Mouse (Mus musculus): ENCODE measurements at regions not wholly inside any gene's neighbourhood (a gene's known extent, or its start where the extent isn't known, plus 50 kb on each side); places are given as distances from the start of the nearest gene placed in this dataset.

DNA sequence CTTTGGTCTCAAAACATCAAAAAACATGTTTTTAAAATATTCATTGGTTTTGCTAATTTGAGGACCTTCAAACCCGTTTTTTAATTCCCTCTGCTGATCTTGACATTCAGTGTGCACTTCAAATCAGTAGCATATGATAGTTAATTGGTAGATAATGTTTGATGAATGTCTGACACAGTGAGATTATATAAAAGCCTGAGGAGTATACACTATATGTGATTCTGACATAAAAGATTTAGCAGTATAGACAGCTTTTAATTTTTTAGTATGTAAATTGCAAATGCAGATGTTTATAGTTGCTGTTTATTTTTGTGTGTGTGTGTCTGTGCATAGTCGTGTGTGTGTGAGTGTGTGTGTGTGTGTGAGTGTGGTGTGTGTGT, 89.3 kb upstream of the Nek7 start:
- Histone ChIP-seq H3K4me3 (replicated peaks; ENCODE audit: low read length) (no peak overlapping the region), H3K4me1 (replicated peaks; ENCODE audit: control insufficient read depth, insufficient read depth, low read length) (no peaks in the 10 kb centered on the region), H3K27ac (ENCODE audit: low read length) (no peak overlapping the region), H3K9me3 (ENCODE audit: control insufficient read depth, low read length) (no peaks in the 10 kb centered on the region), H3K4me2 (ENCODE audit: low read length) (no peak overlapping the region), H3K27me3 (replicated peaks; ENCODE audit: control insufficient read depth, insufficient read depth, low read length) (no peaks in the 10 kb centered on the region), H3K36me3 (ENCODE audit: control insufficient read depth, insufficient read depth) (no peaks in the 10 kb centered on the region), H3K9ac (replicated peaks; ENCODE audit: low read depth, low read length) (no peak overlapping the region)
- ATAC-seq, result no peak
- 64% methylated on average over 2 of the region's 2 CpGs for WGBS

DNA sequence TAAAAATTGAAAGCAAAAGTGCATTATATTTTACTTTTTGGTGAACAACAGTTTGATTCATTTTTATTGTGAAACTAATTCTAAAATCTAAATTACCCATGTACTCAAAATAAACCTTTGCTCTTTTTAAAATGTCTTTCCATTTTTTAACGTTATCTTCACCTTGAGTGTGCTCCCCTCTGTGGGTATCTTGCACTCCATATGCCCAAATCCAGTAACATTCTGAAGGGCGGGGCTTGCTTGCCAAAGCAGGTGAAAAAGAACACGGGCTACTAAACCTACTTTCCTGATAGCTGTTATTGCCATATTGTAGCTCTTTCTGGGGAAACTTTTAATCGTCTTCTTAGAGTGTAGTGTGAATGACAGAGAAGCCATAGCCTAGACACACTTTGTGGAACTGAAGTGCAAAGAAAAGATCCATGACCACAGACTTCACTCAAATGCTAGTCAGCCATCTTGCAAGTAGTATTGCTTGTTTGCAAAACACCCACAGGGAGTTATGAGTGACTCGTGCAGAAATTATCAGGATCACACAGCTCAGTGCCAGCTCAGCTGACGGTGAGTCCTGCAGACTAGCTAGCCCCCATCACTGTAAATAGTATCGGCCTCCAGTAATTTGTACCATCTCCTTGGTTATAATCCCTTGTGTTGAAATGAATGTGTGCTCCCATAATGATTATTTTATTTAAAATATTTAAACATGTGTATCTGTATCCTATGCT, 88.7 kb upstream of the Nek7 start:
- Histone ChIP-seq H3K9ac (replicated peaks; ENCODE audit: low read depth, low read length) (no peak overlapping the region), H3K9me3 (ENCODE audit: control insufficient read depth, low read length) (no peaks in the 10 kb centered on the region), H3K4me2 (ENCODE audit: low read length) (no peak overlapping the region), H3K27ac (ENCODE audit: low read length) (no peak overlapping the region), H3K27me3 (replicated peaks; ENCODE audit: control insufficient read depth, insufficient read depth, low read length) (no peaks in the 10 kb centered on the region), H3K36me3 (ENCODE audit: control insufficient read depth, insufficient read depth) (no peaks in the 10 kb centered on the region), H3K4me1 (replicated peaks; ENCODE audit: control insufficient read depth, insufficient read depth, low read length) (no peaks in the 10 kb centered on the region), H3K4me3 (replicated peaks; ENCODE audit: low read length) (no peak overlapping the region)
- no peak for ATAC-seq
- 64% methylated on average over 7 of the region's 7 CpGs for WGBS

DNA sequence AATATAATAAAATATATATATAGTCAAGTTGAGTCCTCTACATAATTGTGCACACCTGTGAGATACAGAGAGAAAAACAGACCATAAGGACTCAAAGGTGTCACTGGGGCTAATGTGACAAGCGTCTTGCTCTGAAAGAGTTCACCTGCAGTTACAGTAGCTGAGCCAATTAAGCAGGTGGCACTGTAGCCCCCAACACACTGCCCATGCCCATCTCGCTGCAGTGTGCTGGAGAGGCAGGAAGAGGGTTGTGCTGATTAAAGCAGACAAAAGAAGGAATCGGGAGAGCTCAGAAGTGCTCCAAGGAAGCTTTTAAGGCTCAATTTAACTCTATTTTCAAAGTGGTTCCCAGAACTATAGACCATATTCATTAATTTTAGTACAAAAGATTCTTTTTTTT, 88.0 kb upstream of the Nek7 start:
- no peak overlapping the region for H3K4me2 ChIP-seq (ENCODE audit: low read length)
- no peaks in the 10 kb centered on the region for H3K36me3 ChIP-seq (ENCODE audit: control insufficient read depth, insufficient read depth)
- no peak overlapping the region for H3K4me3 ChIP-seq (replicated peaks; ENCODE audit: low read length)
- no peak overlapping the region for H3K27ac ChIP-seq (ENCODE audit: low read length)
- no peaks in the 10 kb centered on the region for H3K27me3 ChIP-seq (replicated peaks; ENCODE audit: control insufficient read depth, insufficient read depth, low read length)
- no peak for ATAC-seq
- no peaks in the 10 kb centered on the region for H3K9me3 ChIP-seq (ENCODE audit: control insufficient read depth, low read length)
- no peaks in the 10 kb centered on the region for H3K4me1 ChIP-seq (replicated peaks; ENCODE audit: control insufficient read depth, insufficient read depth, low read length)
- no peak overlapping the region for H3K9ac ChIP-seq (replicated peaks; ENCODE audit: low read depth, low read length)
- 12% methylated on average over 3 of the region's 3 CpGs for WGBS

DNA sequence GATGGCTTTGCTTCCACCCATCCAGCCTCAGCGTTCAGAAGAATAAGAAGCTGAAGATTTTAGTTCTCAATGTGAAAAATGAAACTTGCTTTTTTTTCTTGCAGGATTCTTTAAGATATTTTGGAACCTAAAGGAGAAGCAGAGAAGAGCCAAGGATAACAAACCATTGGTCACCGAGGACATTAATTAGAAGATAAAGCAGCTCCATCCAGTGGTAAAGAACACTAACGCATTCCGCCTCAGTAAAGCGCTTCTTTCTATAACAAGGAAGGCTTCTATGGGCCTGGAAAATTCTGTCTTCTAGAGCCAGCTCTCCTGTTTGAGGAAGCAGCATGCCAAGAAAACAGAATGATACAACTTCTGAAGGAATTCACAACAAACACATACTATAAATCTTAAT, 83.3 kb upstream of the Nek7 start:
- H3K27me3 ChIP-seq (replicated peaks; ENCODE audit: control insufficient read depth, insufficient read depth, low read length), result no peaks in the 10 kb centered on the region
- H3K4me2 ChIP-seq (ENCODE audit: low read length), result no peak overlapping the region
- no peak for ATAC-seq
- WGBS, result 54% methylated on average over 5 of the region's 5 CpGs
- no peaks in the 10 kb centered on the region for H3K9me3 ChIP-seq (ENCODE audit: control insufficient read depth, low read length)
- no peaks in the 10 kb centered on the region for H3K36me3 ChIP-seq (ENCODE audit: control insufficient read depth, insufficient read depth)
- no peak overlapping the region for H3K4me3 ChIP-seq (replicated peaks; ENCODE audit: low read length)
- no peak overlapping the region for H3K27ac ChIP-seq (ENCODE audit: low read length)
- H3K4me1 ChIP-seq (replicated peaks; ENCODE audit: control insufficient read depth, insufficient read depth, low read length), result no peaks in the 10 kb centered on the region
- no peak overlapping the region for H3K9ac ChIP-seq (replicated peaks; ENCODE audit: low read depth, low read length)

DNA sequence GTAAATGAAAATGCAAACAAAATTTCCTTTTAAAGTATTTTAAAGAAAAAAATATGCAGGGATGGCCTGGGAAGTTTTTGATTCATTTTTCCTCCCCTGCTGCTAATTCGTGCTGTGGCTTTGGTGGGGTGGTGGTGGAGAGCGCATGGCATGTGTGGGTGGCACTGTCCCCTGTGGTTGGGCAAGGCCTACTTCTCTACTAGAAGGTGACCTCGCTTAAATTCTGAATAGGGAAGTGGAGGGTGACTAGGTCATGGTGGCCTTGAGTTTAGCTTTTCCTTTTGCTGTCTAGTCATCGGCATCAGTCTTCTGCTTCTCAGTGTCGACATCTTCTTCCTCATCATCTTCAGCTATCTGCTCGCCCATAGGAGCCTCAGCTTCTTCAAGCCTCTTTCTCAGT, 69.3 kb upstream of the Nek7 start:
- WGBS, result 86% methylated on average over 6 of the region's 6 CpGs
- no peak for ATAC-seq

DNA sequence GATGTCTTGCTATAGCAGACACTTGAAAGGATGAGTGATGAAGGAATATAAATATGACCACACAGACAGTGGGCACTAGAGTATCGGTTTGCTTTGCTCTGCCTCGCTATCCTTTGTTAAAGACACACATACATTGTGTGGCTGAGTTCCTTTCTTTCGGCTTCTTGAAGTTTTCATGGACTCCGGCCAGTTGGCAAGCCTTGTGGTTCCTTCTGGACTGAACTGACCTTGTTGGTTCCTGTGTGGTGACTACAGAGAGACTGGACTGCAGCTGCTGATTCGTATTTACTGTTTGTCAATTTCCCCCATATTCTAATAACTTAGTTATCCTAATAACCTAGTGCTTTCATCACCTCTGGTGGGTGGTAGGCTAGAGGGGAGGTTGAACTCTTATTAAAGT, 66.8 kb upstream of the Nek7 start:
- Histone ChIP-seq H3K36me3 (ENCODE audit: control insufficient read depth, insufficient read depth) (no peaks in the 10 kb centered on the region), H3K4me3 (replicated peaks; ENCODE audit: low read length) (no peak overlapping the region), H3K4me1 (replicated peaks; ENCODE audit: control insufficient read depth, insufficient read depth, low read length) (no peaks in the 10 kb centered on the region), H3K27ac (ENCODE audit: low read length) (no peak overlapping the region), H3K27me3 (replicated peaks; ENCODE audit: control insufficient read depth, insufficient read depth, low read length) (no peaks in the 10 kb centered on the region), H3K9me3 (ENCODE audit: control insufficient read depth, low read length) (no peaks in the 10 kb centered on the region), H3K9ac (replicated peaks; ENCODE audit: low read depth, low read length) (no peak overlapping the region), H3K4me2 (ENCODE audit: low read length) (no peak overlapping the region)
- no peak for ATAC-seq
- 75% methylated on average over 5 of the region's 5 CpGs for WGBS

More for the DNA sequence above, 69.3 kb upstream of the Nek7 start:
- Histone ChIP-seq H3K27me3 (replicated peaks; ENCODE audit: control insufficient read depth, insufficient read depth, low read length) (no peaks in the 10 kb centered on the region), H3K36me3 (ENCODE audit: control insufficient read depth, insufficient read depth) (no peaks in the 10 kb centered on the region), H3K9me3 (ENCODE audit: control insufficient read depth, low read length) (no peaks in the 10 kb centered on the region), H3K9ac (replicated peaks; ENCODE audit: low read depth, low read length) (no peak overlapping the region), H3K4me3 (replicated peaks; ENCODE audit: low read length) (no peak overlapping the region), H3K4me1 (replicated peaks; ENCODE audit: control insufficient read depth, insufficient read depth, low read length) (no peaks in the 10 kb centered on the region), H3K27ac (ENCODE audit: low read length) (no peak overlapping the region), H3K4me2 (ENCODE audit: low read length) (no peak overlapping the region)

DNA sequence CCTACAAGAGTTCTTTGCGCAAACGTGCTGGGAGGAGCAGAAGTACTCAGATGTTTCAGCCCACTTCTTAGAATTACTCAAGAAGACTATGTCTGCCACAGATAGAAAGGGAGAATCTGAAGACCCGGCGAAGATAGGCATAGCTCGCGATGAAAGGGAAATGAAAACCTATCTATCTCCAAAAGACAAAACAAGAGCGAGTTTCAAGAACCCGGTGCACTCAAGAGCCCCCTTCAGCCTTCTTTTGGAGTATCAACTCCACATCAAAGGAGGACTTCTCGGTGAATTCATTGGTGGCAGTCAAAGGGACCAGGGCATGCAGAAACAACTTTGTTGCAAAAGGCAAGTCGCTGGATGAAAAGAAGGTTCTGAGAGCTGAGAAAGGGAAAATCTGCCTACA, 63.8 kb upstream of the Nek7 start:
- no peak for ATAC-seq
- no peaks in the 10 kb centered on the region for H3K27me3 ChIP-seq (replicated peaks; ENCODE audit: control insufficient read depth, insufficient read depth, low read length)
- no peak overlapping the region for H3K4me3 ChIP-seq (replicated peaks; ENCODE audit: low read length)
- H3K9ac ChIP-seq (replicated peaks; ENCODE audit: low read depth, low read length), result no peak overlapping the region
- no peaks in the 10 kb centered on the region for H3K9me3 ChIP-seq (ENCODE audit: control insufficient read depth, low read length)
- H3K36me3 ChIP-seq (ENCODE audit: control insufficient read depth, insufficient read depth), result no peaks in the 10 kb centered on the region
- no peaks in the 10 kb centered on the region for H3K4me1 ChIP-seq (replicated peaks; ENCODE audit: control insufficient read depth, insufficient read depth, low read length)
- H3K27ac ChIP-seq (ENCODE audit: low read length), result no peak overlapping the region
- WGBS, result 82% methylated on average over 10 of the region's 10 CpGs
- no peak overlapping the region for H3K4me2 ChIP-seq (ENCODE audit: low read length)

DNA sequence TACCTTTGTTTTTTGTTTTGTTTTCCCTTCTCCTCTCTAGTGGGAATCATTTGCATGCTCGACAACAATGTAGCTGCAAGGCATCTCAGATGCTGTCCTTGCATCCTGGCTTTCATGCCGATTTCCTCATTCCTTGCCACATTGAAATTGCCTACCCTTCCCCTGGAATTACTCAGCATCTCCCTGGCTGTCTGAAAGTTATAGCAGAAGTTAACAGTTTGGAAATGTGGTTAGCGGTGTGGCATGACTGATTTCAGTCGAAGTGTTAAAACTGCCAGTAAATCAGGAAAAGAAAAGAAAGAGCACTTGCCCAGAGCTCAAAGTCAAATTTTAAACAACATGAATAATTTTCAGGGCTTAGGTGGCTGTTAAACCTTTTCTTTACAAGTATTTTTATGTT, 62.0 kb upstream of the Nek7 start:
- Histone ChIP-seq H3K4me3 (replicated peaks; ENCODE audit: low read length) (no peak overlapping the region), H3K9me3 (ENCODE audit: control insufficient read depth, low read length) (no peaks in the 10 kb centered on the region), H3K4me2 (ENCODE audit: low read length) (no peak overlapping the region), H3K27me3 (replicated peaks; ENCODE audit: control insufficient read depth, insufficient read depth, low read length) (no peaks in the 10 kb centered on the region), H3K36me3 (ENCODE audit: control insufficient read depth, insufficient read depth) (no peaks in the 10 kb centered on the region), H3K4me1 (replicated peaks; ENCODE audit: control insufficient read depth, insufficient read depth, low read length) (no peaks in the 10 kb centered on the region), H3K27ac (ENCODE audit: low read length) (no peak overlapping the region), H3K9ac (replicated peaks; ENCODE audit: low read depth, low read length) (no peak overlapping the region)
- ATAC-seq, result no peak
- WGBS, result 71% methylated on average over 4 of the region's 4 CpGs

DNA sequence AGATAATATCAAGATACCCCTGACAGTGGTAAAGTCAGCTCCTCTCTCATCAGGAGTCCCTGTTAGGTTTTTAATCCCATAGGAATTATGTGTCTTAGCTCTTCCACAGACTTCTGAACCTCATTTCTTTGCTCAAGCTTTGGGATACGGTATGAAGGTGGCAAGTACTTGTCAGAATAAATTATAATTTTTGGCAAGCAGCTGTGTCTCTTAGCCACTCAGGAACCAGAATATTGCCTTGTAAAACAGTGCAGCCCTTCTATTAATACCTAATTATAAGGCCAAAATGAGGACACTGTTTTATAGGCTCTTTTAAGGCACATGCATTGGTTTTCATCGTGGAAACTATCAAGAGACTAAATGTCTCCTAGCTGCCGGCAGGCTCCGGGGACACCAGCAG, 54.3 kb upstream of the Nek7 start:
- Histone ChIP-seq H3K36me3 (ENCODE audit: control insufficient read depth, insufficient read depth) (no peaks in the 10 kb centered on the region), H3K27me3 (replicated peaks; ENCODE audit: control insufficient read depth, insufficient read depth, low read length) (no peaks in the 10 kb centered on the region), H3K4me1 (replicated peaks; ENCODE audit: control insufficient read depth, insufficient read depth, low read length) (no peaks in the 10 kb centered on the region), H3K4me2 (ENCODE audit: low read length) (no peak overlapping the region), H3K9me3 (ENCODE audit: control insufficient read depth, low read length) (no peaks in the 10 kb centered on the region), H3K4me3 (replicated peaks; ENCODE audit: low read length) (no peak overlapping the region), H3K27ac (ENCODE audit: low read length) (no peak overlapping the region), H3K9ac (replicated peaks; ENCODE audit: low read depth, low read length) (no peak overlapping the region)
- ATAC-seq, result no peak
- WGBS, result 86% methylated on average over 4 of the region's 4 CpGs

All from forebrain, embryonic 16.5 days (tissue).